Mouse (Mus musculus) lung, postnatal 25 days (tissue): ENCODE results near the gene Ehhadh.
"Not testable (repeated sequence)": the region's sequence is repeated elsewhere in the genome, so short reads cannot be mapped to it uniquely, and the experiment has no call there.

ENCODE experiments used
- DNase-seq: peaks from one replicate; pipeline ENCODE4 v3.0.0; 2022; ENCODE audit warnings: low spot score

Ehhadh gene

GRCm38 (mm10) chr16:21793875-21794696 lies 6.5 kb upstream of the Ehhadh start, which contains the start of gene Map3k13:
Gene Map3k13 (plus strand): TSS chr16:21794346.
- DNase-seq: peak; percentile 95

- not testable (repeated sequence) for DNase-seq
Observed at GRCm38 (mm10) chr16:21793080-21793810, 5.6 kb upstream of the Ehhadh start.

GRCm38 (mm10) chr16:21791779-21792178 lies 4.2 kb upstream of the Ehhadh start:
- DNase-seq: no peak

- no peak for DNase-seq
Observed at GRCm38 (mm10) chr16:21790469-21790868, 2.9 kb upstream of the Ehhadh start.

- DNase-seq: no peak
Observed at GRCm38 (mm10) chr16:21789180-21789579, 1.6 kb upstream of the Ehhadh start.

GRCm38 (mm10) chr16:21788581-21788980 lies 974 bp upstream of the Ehhadh start:
- no peak for DNase-seq

GRCm38 (mm10) chr16:21786317-21786716 lies 1.3 kb downstream of the Ehhadh start:
- DNase-seq: no peak

GRCm38 (mm10) chr16:21785000-21785399 lies 2.6 kb downstream of the Ehhadh start:
- DNase-seq: no peak

- no peak for DNase-seq
Observed at GRCm38 (mm10) chr16:21782807-21783206, 4.8 kb downstream of the Ehhadh start.

GRCm38 (mm10) chr16:21781895-21782294 lies 5.7 kb downstream of the Ehhadh start:
- DNase-seq: no peak

GRCm38 (mm10) chr16:21781277-21781676 lies 6.3 kb downstream of the Ehhadh start:
- DNase-seq: no peak

GRCm38 (mm10) chr16:21779149-21779548 lies 8.5 kb downstream of the Ehhadh start:
- DNase-seq: no peak

- DNase-seq: no peak
Observed at GRCm38 (mm10) chr16:21778293-21778866, 9.2 kb downstream of the Ehhadh start.

GRCm38 (mm10) chr16:21774725-21775124 lies 12.9 kb downstream of the Ehhadh start:
- no peak for DNase-seq

- peak; percentile 37 for DNase-seq
Observed at GRCm38 (mm10) chr16:21769667-21770066, 17.9 kb downstream of the Ehhadh start.

GRCm38 (mm10) chr16:21768255-21768654 lies 19.4 kb downstream of the Ehhadh start:
- DNase-seq: no peak

GRCm38 (mm10) chr16:21758447-21758846 lies 29.2 kb downstream of the Ehhadh start:
- DNase-seq: no peak

- DNase-seq: no peak
Observed at GRCm38 (mm10) chr16:21743401-21743800, 44.2 kb downstream of the Ehhadh start.

GRCm38 (mm10) chr16:21742898-21743297 lies 44.7 kb downstream of the Ehhadh start:
- no peak for DNase-seq

GRCm38 (mm10) chr16:21742191-21742870 lies 45.3 kb downstream of the Ehhadh start:
- DNase-seq: no peak

GRCm38 (mm10) chr16:21741542-21741941 lies 46.1 kb downstream of the Ehhadh start:
- DNase-seq: no peak

GRCm38 (mm10) chr16:21735638-21736037 lies 52.0 kb downstream of the Ehhadh start:
- no peak for DNase-seq
